Mouse (Mus musculus) midbrain, embryonic 16.5 days (tissue): ENCODE data around the gene Cep295. TPM values are rescaled to one million over a fixed set of nuclear protein-coding genes. Genes with fewer than 3 reads are reported as not detected.
A peak's percentile ranks its signal among the peaks of the same experiment; 100 is the strongest.

Experiments used
- ATAC-seq: fragments of 200-750 bp; cut with Nextera tagmentation; 2 replicates; pipeline ENCODE4 v1.8.0; 2017; ENCODE audit warnings: moderate TSS enrichment
- H3K27ac ChIP-seq: fragments of 300-500 bp; sonication (generic); 2 replicates; pipeline ENCODE4 v1.5.1; 2014; ENCODE audit warnings: mild to moderate bottlenecking, low read length, mixed read lengths
- H3K27me3 ChIP-seq: fragments of 300-500 bp; sonication (generic); 2 replicates; pipeline ENCODE4 v1.6.1; 2014; ENCODE audit warnings: low read depth, low read length, mixed read lengths; ENCODE audit not compliant: control insufficient read depth, insufficient read depth
- H3K36me3 ChIP-seq: fragments of 300-500 bp; sonication (generic); 2 replicates; pipeline ENCODE4 v1.6.1; 2014; ENCODE audit warnings: mild to moderate bottlenecking, low read length, moderate library complexity, mixed read lengths; ENCODE audit not compliant: control insufficient read depth, insufficient read depth
- H3K4me1 ChIP-seq: fragments of 300-500 bp; sonication (generic); 2 replicates; pipeline ENCODE4 v1.6.1; 2014; ENCODE audit warnings: mild to moderate bottlenecking, low read length, mixed read lengths; ENCODE audit not compliant: control insufficient read depth, insufficient read depth
- H3K4me2 ChIP-seq: fragments of 300-500 bp; sonication (generic); 2 replicates; pipeline ENCODE4 v1.6.1; 2014; ENCODE audit warnings: mild to moderate bottlenecking, low read length, mixed read lengths
- H3K4me3 ChIP-seq: fragments of 300-500 bp; sonication (generic); 2 replicates; pipeline ENCODE4 v1.5.1; 2014; ENCODE audit warnings: low read depth, mild to moderate bottlenecking, low read length, moderate library complexity, mixed read lengths
- H3K9ac ChIP-seq: fragments of 300-500 bp; sonication (generic); 2 replicates; pipeline ENCODE4 v1.6.1; 2014; ENCODE audit warnings: low read depth, low read length, mixed read lengths
- H3K9me3 ChIP-seq: fragments of 300-500 bp; sonication (generic); replicated peaks from 2 replicates; pipeline ENCODE4 v1.6.1; 2014; ENCODE audit warnings: mild to moderate bottlenecking, low read length, mixed read lengths; ENCODE audit not compliant: control insufficient read depth, poor library complexity, severe bottlenecking
- WGBS: fragments of 180-500 bp; shearing (Covaris S2); extraction: QIAGEN DNeasy Blood & Tissue Kit; methylation state at CpG from one replicate; pipeline ENCODE4 v1.1.7; 2014; 5-methylcytosine and 5-hydroxymethylcytosine counted together
- polyA plus RNA-seq: library from polyadenylated mRNA; unstranded; fragments of >200 nt; fragmentation: Nextera tagmentation; extraction: Ambion mirVana; gene quantifications from 2 replicates; pipeline ENCODE4 v1.2.1, GENCODE M21; 2015

Cep295 gene
- polyA plus RNA-seq = 13.0 and 14.2 TPM in 2 replicates

DNA sequence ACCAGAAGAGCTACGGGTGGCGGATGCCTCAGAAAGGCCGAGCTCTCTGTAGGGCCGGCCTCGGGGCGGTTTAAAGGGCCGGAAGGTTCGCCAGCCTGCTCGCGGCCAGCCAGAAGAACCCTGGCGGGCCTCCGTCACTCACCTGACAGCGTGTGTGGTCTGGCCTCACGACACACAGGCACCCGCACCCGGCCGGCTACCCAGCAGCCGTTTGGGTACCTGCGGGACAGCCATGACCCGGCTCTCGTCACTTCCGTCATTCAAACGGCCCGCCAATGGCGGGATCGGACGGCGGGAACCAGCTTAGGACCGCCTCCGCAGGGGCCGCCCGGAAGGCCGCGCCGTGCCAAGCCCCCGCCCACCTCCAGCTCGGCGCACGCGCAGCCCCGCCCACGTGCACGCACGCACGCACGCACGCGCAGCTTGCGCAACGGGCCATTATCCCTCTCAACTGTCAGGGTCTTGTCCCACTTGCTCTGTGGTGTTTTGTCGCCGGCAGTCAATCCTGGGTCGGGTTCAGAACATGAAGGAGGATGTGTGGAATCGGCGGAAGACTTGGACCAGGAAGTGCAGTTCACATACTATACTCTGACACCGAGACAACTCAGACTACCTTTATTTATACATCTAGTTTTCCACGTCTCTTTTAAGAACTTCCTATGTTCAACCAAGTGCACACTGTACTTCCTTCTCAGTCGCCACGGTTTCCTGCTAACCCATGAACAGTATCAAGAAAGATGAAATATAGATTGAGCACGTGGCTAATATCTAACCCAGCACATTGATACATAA, at the start of gene Cep295:
Gene Cep295, minus strand, starts transcription at position 305 of the 792 bp plus-strand sequence.
- Histone ChIP-seq H3K9me3 (no peaks in the 10 kb centered on the region), H3K4me1 (peaks cover 14% of the 10 kb centered on the region), H3K9ac (peak within 1 kb of the TSS; percentile 74), H3K27me3 (peaks cover 3% of the 10 kb centered on the region; the same call in 1 of the 2 replicates), H3K36me3 (0 out of 2 replicates have a peak, but pooled peaks cover 2% of the 10 kb centered on the region), H3K4me2 (peak within 1 kb of the TSS; percentile 91), H3K4me3 (peak within 1 kb of the TSS; percentile 61), H3K27ac (peak within 1 kb of the TSS; percentile 86)
- WGBS = 3% methylated on average over 60 of the region's 60 CpGs
- ATAC-seq = peak; percentile 99

GRCm38 (mm10) chr9:15397591-15397990, 40.0 kb upstream of the Cep295 start:
- ATAC-seq = no peak
- WGBS = 61% methylated on average over 4 of the region's 4 CpGs
- H3K36me3 ChIP-seq = no peaks in the 10 kb centered on the region

DNA sequence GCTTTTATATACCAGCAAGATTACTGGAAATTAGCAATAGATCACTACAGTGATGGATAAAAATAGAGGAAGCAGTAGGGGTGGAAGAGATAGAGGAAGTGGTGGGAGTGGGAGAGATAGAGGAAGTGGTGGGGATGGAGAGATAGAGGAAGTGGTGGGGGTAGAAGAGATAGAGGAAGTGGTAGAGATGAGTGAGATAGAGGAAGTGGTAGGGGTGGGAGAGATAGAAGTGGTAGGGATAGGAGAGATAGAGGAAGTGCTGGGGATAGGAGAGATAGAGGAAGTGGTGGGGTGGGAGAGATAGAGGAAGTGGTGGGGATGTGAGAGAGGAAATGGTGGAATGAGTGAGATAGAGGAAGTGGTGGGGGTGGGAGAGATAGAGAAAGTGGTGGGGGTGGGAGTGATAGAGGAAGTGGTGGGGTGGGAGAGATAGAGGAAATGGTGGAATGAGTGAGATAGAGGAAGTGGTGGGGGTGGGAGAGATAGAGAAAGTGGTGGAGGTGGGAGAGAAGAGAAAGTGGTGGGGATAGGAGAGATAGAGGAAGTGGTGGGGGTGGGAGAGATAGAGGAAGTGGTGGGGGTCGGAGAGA, 37.9 kb upstream of the Cep295 start:
- H3K9me3 ChIP-seq = no peaks in the 10 kb centered on the region
- no peak overlapping the region for H3K9ac ChIP-seq
- WGBS = 82% methylated on average over 1 of the region's 1 CpGs
- no peak overlapping the region for H3K4me2 ChIP-seq
- no peak overlapping the region for H3K4me3 ChIP-seq
- ATAC-seq = no peak
- no peaks in the 10 kb centered on the region for H3K27me3 ChIP-seq
- H3K27ac ChIP-seq = no peak overlapping the region
- H3K4me1 ChIP-seq = no peaks in the 10 kb centered on the region
- no peaks in the 10 kb centered on the region for H3K36me3 ChIP-seq

More at GRCm38 (mm10) chr9:15397591-15397990, 40.0 kb upstream of the Cep295 start:
- H3K9me3 ChIP-seq = no peaks in the 10 kb centered on the region
- no peaks in the 10 kb centered on the region for H3K4me1 ChIP-seq
- H3K4me3 ChIP-seq = no peak overlapping the region
- H3K4me2 ChIP-seq = no peak overlapping the region
- no peak overlapping the region for H3K9ac ChIP-seq
- H3K27me3 ChIP-seq = no peaks in the 10 kb centered on the region
- no peak overlapping the region for H3K27ac ChIP-seq

DNA sequence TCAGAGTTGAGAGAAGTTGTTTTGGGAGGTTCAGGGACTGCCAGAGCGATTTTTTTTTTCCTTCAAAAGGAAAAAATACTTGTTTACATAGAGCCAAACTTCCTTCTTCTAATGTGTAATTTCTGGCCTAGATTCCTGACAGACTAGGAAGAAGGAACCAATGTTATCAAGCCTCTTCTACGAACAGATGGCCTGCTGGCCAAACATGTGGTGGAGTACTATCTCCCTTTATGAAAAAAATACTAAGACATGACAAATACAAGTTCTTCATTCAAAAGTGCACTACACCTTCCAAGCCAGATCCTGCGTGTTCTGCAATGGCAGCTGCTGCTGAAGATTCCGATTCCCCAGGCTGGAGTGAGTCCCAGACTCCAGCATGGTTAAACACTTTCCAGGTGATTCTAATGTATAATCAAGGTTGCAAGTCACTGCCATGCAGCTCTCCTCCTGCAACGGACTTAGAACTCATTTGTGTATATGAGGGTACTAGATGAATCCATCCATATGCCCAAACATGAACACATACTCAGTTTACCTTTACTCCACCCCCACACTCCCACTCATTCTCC, 29.6 kb upstream of the Cep295 start:
- Histone ChIP-seq H3K4me1 (no peaks in the 10 kb centered on the region), H3K9ac (no peak overlapping the region), H3K4me2 (no peak overlapping the region), H3K4me3 (no peak overlapping the region), H3K27me3 (no peaks in the 10 kb centered on the region), H3K27ac (no peak overlapping the region), H3K9me3 (no peaks in the 10 kb centered on the region), H3K36me3 (no peaks in the 10 kb centered on the region)
- no peak for ATAC-seq
- 83% methylated on average over 5 of the region's 5 CpGs for WGBS

- no peak overlapping the region for H3K4me2 ChIP-seq
- H3K4me1 ChIP-seq = no peaks in the 10 kb centered on the region
- no peak overlapping the region for H3K9ac ChIP-seq
- no peak for ATAC-seq
- no peaks in the 10 kb centered on the region for H3K27me3 ChIP-seq
- WGBS = 78% methylated on average over 5 of the region's 5 CpGs
- no peak overlapping the region for H3K4me3 ChIP-seq
- H3K9me3 ChIP-seq = no peaks in the 10 kb centered on the region
- no peak overlapping the region for H3K27ac ChIP-seq
- H3K36me3 ChIP-seq = no peaks in the 10 kb centered on the region
Measured at GRCm38 (mm10) chr9:15384266-15384665, 26.7 kb upstream of the Cep295 start.

- H3K4me1 ChIP-seq = no peaks in the 10 kb centered on the region
- no peaks in the 10 kb centered on the region for H3K9me3 ChIP-seq
- H3K4me3 ChIP-seq = no peak overlapping the region
- no peak overlapping the region for H3K27ac ChIP-seq
- H3K9ac ChIP-seq = no peak overlapping the region
- peak; percentile 73 for ATAC-seq
- no peaks in the 10 kb centered on the region for H3K36me3 ChIP-seq
- no peak overlapping the region for H3K4me2 ChIP-seq
- H3K27me3 ChIP-seq = no peaks in the 10 kb centered on the region
- WGBS = 49% methylated on average over 2 of the region's 2 CpGs
Measured at GRCm38 (mm10) chr9:15366260-15366659, 8.7 kb upstream of the Cep295 start.

DNA sequence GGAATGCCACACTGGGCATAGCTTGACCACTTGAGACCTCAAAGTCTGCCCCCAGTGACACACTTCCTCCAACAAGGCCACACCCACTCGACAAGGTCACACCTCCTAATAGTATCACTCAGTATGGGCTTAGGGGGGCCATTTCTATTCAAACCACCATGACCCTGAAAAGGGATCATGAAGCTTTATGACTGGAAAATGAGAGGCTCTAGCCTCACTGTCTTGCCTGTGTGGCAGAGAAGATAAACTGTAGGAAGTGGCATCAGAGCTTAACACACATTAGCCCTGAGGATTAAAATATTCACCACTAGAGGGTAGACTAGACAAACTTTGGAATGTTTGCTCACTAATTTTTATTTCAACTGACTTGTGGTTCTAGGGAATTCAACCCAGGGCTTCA, 8.3 kb upstream of the Cep295 start:
- H3K4me2 ChIP-seq = no peak overlapping the region
- peaks cover 2% of the 10 kb centered on the region; the same call in 1 of the 2 replicates for H3K27me3 ChIP-seq
- H3K4me3 ChIP-seq = no peak overlapping the region
- H3K27ac ChIP-seq = no peak overlapping the region
- H3K4me1 ChIP-seq = no peaks in the 10 kb centered on the region
- ATAC-seq = peak; percentile 82
- 82% methylated on average over 1 of the region's 1 CpGs for WGBS
- H3K9me3 ChIP-seq = no peaks in the 10 kb centered on the region
- H3K36me3 ChIP-seq = no peaks in the 10 kb centered on the region
- no peak overlapping the region for H3K9ac ChIP-seq

DNA sequence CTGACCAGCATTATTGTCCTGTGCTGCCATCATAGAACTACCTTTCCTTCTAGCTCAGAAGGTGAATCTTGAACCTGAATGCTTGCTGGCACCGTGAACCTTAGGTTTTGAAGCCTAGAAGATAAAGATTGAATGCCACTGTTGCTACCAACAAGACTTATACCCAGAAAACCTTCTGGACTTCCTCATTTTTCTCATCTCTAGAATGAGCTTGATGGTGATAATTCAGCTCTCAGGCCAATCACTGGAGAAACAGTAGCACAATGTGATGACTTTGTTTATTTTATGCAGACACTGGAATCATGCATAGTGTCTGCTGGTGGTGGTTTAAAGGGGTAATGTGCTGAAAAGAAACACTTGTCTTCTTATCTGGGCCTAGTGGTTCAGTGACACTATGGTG, 7.3 kb upstream of the Cep295 start:
- no peaks in the 10 kb centered on the region for H3K36me3 ChIP-seq
- no peak for ATAC-seq
- no peak overlapping the region for H3K4me3 ChIP-seq
- WGBS = 76% methylated on average over 1 of the region's 1 CpGs
- no peak overlapping the region for H3K27ac ChIP-seq
- H3K4me2 ChIP-seq = no peak overlapping the region
- H3K27me3 ChIP-seq = peaks cover 3% of the 10 kb centered on the region; the same call in 1 of the 2 replicates
- no peaks in the 10 kb centered on the region for H3K4me1 ChIP-seq
- H3K9me3 ChIP-seq = no peaks in the 10 kb centered on the region
- no peak overlapping the region for H3K9ac ChIP-seq
